Mouse (Mus musculus): ENCODE results near the gene Megf8.

The Megf8 gene

GRCm38 (mm10) chr7:25279076-25279860 lies 37.7 kb upstream of the Megf8 start:
- peak; percentile 92 to 96 for DNase-seq

- peak; percentile 65 to 85 for DNase-seq
Observed at GRCm38 (mm10) chr7:25279861-25280791, 36.8 kb upstream of the Megf8 start.

GRCm38 (mm10) chr7:25281166-25281733 lies 35.7 kb upstream of the Megf8 start:
- DNase-seq, result no peak

- DNase-seq, result peak; percentile 99
Observed at GRCm38 (mm10) chr7:25281734-25282601, 35.0 kb upstream of the Megf8 start.

- peak; percentile 40 to 79 for DNase-seq
Observed at GRCm38 (mm10) chr7:25282731-25283211, 34.2 kb upstream of the Megf8 start.

- DNase-seq, result no peak
Observed at GRCm38 (mm10) chr7:25283637-25284036, 33.3 kb upstream of the Megf8 start.

- DNase-seq, result no peak
Observed at GRCm38 (mm10) chr7:25284171-25284570, 32.8 kb upstream of the Megf8 start.

- DNase-seq, result no peak
Observed at GRCm38 (mm10) chr7:25284766-25285165, 32.2 kb upstream of the Megf8 start.

GRCm38 (mm10) chr7:25285511-25286238 lies 31.3 kb upstream of the Megf8 start:
- DNase-seq, result no peak

- peak in 1 of 2 experiments; percentile 32 for DNase-seq
Observed at GRCm38 (mm10) chr7:25286989-25287388, 30.0 kb upstream of the Megf8 start.

- peak in 1 of 2 experiments; percentile 26 for DNase-seq
Observed at GRCm38 (mm10) chr7:25288011-25288410, 29.0 kb upstream of the Megf8 start.

GRCm38 (mm10) chr7:25288721-25289120 lies 28.2 kb upstream of the Megf8 start:
- peak in 1 of 2 experiments; percentile 37 for DNase-seq

GRCm38 (mm10) chr7:25289925-25290324 lies 27.0 kb upstream of the Megf8 start:
- no peak for DNase-seq

GRCm38 (mm10) chr7:25290463-25290862 lies 26.5 kb upstream of the Megf8 start:
- DNase-seq, result no peak

- peak; percentile 84 to 86 for DNase-seq
Observed at GRCm38 (mm10) chr7:25290911-25291310, 26.1 kb upstream of the Megf8 start.

GRCm38 (mm10) chr7:25292107-25292506 lies 24.9 kb upstream of the Megf8 start:
- DNase-seq, result peak in 1 of 2 experiments; percentile 67

- peak in 1 of 2 experiments; percentile 34 for DNase-seq
Observed at GRCm38 (mm10) chr7:25293191-25293739, 23.7 kb upstream of the Megf8 start.

GRCm38 (mm10) chr7:25294495-25294894 lies 22.5 kb upstream of the Megf8 start:
- no peak for DNase-seq

GRCm38 (mm10) chr7:25294960-25295722 lies 21.8 kb upstream of the Megf8 start:
- DNase-seq, result no peak

GRCm38 (mm10) chr7:25296945-25297453 lies 20.0 kb upstream of the Megf8 start:
- peak in 1 of 2 experiments; percentile 37 for DNase-seq

All from kidney, postnatal 25 days (tissue).